Mouse (Mus musculus) heart, embryonic 12.5 days (tissue): ENCODE measurements around the gene 1700109H08Rik. TPM values are rescaled to one million over a fixed set of nuclear protein-coding genes. Genes with fewer than 3 reads are reported as not detected.
"Not testable (repeated sequence)": the region's sequence is repeated elsewhere in the genome, so short reads cannot be mapped to it uniquely, and the experiment has no call there.

Source experiments
- ATAC-seq: fragments of 200-750 bp; cut with Nextera tagmentation; 2 replicates; pipeline ENCODE4 v1.8.0; 2017; ENCODE audit warnings: moderate TSS enrichment, moderate library complexity; ENCODE audit not compliant: insufficient number of reproducible peaks, low FRiP score
- H3K27ac ChIP-seq: fragments of 300-500 bp; sonication (generic); 2 replicates; pipeline ENCODE4 v1.5.1; 2016; ENCODE audit warnings: mild to moderate bottlenecking, moderate library complexity; ENCODE audit not compliant: poor library complexity, severe bottlenecking
- H3K27me3 ChIP-seq: fragments of 300-500 bp; sonication (generic); replicated peaks from 2 replicates; pipeline ENCODE4 v1.6.1; 2016; ENCODE audit warnings: mild to moderate bottlenecking, moderate library complexity
- H3K36me3 ChIP-seq: fragments of 300-500 bp; sonication (generic); 2 replicates; pipeline ENCODE4 v1.6.1; 2016; ENCODE audit warnings: mild to moderate bottlenecking, moderate library complexity
- H3K4me1 ChIP-seq: fragments of 300-500 bp; sonication (generic); replicated peaks from 2 replicates; pipeline ENCODE4 v1.6.1; 2016; ENCODE audit warnings: mild to moderate bottlenecking
- H3K4me2 ChIP-seq: fragments of 300-500 bp; sonication (generic); 2 replicates; pipeline ENCODE4 v1.6.1; 2016; ENCODE audit warnings: mild to moderate bottlenecking, moderate library complexity
- H3K4me3 ChIP-seq: fragments of 300-500 bp; sonication (generic); 2 replicates; pipeline ENCODE4 v1.5.1; 2016; ENCODE audit warnings: mild to moderate bottlenecking
- H3K9ac ChIP-seq: fragments of 300-500 bp; sonication (generic); 2 replicates; pipeline ENCODE4 v1.6.1; 2016; ENCODE audit warnings: mild to moderate bottlenecking, moderate library complexity
- H3K9me3 ChIP-seq: fragments of 300-500 bp; sonication (generic); replicated peaks from 2 replicates; pipeline ENCODE4 v1.6.1; 2016; ENCODE audit warnings: mild to moderate bottlenecking, moderate library complexity
- WGBS: fragments of 180-500 bp; shearing (Covaris S2); methylation state at CpG from one replicate; pipeline ENCODE4 v1.1.7; 2016; 5-methylcytosine and 5-hydroxymethylcytosine counted together
- polyA plus RNA-seq: library from polyadenylated mRNA; unstranded; fragments of >200 nt; fragmentation: Nextera tagmentation; extraction: Ambion mirVana; gene quantifications from 2 replicates; pipeline ENCODE4 v1.2.1, GENCODE M21; 2016

1700109H08Rik gene
- polyA plus RNA-seq, 1 experiment from 2014 or later, result 1.9 TPM

DNA sequence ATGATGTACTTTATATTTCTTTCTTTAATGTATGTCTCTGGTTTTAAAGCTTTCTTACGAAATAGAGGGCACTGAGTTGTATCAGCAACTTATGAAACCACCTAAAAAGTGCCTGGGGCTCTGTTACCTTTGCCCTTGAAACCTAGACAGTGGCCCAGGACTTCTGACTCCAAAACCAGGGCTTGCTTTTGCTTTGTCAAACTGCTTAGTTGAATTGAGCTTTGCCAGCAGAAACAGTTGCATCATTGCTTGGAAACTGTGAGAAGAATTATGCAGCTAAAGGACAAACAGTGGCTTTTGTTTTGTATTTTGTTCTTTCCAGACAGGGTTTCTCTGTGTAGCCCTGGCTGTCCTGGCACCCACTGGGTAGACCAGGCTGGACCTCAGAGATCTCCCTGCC lies 28.9 kb downstream of the 1700109H08Rik start:
- H3K4me3 ChIP-seq, result no peak overlapping the region
- no peak overlapping the region for H3K9ac ChIP-seq
- no peak overlapping the region for H3K4me2 ChIP-seq
- no peaks in the 10 kb centered on the region for H3K27me3 ChIP-seq
- whole genome bisulfite sequencing, result 64% methylated on average over 1 of the region's 1 CpGs
- H3K36me3 ChIP-seq, result peaks cover 12% of the 10 kb centered on the region
- H3K4me1 ChIP-seq, result peaks cover 7% of the 10 kb centered on the region
- H3K9me3 ChIP-seq, result no peaks in the 10 kb centered on the region
- no peak for ATAC-seq
- H3K27ac ChIP-seq, result no peak overlapping the region

DNA sequence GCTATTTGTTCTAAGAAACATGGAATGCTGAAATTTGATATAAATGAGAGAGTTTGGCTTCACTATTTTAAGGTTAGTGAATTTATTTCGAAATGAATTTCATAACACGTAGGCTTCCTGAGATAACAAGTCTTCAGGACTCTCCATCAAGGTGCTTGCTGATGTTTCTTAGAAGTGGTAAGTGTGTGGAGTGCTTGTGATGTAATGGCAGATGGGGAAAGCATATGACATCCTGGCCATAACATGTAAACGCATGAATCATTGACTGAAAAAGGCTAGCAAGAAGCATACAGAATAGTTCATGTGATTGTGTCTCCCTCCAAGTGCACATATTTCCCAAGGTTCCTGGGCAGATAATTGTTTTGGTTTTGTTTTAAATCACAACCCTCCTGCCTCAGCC lies 29.4 kb downstream of the 1700109H08Rik start:
- Histone ChIP-seq H3K9ac (no peak overlapping the region), H3K27me3 (no peaks in the 10 kb centered on the region), H3K4me3 (no peak overlapping the region), H3K36me3 (peaks cover 17% of the 10 kb centered on the region), H3K27ac (no peak overlapping the region), H3K4me2 (no peak overlapping the region), H3K9me3 (no peaks in the 10 kb centered on the region), H3K4me1 (peaks cover 5% of the 10 kb centered on the region)
- WGBS, result 85% methylated on average over 3 of the region's 3 CpGs
- ATAC-seq, result no peak

DNA sequence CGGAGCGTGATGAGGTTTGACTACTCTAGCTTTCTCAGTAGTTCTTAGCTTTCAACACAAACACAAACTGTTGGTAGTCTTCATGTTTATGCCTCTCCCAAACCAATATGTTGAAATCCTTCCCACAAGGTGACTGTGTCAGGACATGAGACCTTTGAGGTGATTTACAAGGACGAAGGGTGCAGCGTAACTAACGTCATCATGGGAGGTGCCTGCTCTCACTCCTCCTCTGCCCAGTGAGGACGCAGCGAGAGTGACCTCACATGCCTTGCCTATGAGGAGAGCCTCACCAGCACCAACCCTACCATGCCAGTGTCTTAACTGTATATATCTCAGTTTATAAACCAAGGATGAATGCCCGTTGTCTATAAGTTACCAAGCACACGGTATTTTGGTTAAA lies 35.7 kb downstream of the 1700109H08Rik start:
- ATAC-seq, result no peak
- 91% methylated on average over 9 of the region's 9 CpGs for WGBS
- no peak overlapping the region for H3K27ac ChIP-seq
- H3K36me3 ChIP-seq, result peaks cover 48% of the 10 kb centered on the region
- H3K4me2 ChIP-seq, result no peak overlapping the region
- H3K4me1 ChIP-seq, result no peaks in the 10 kb centered on the region
- no peaks in the 10 kb centered on the region for H3K27me3 ChIP-seq
- no peaks in the 10 kb centered on the region for H3K9me3 ChIP-seq
- H3K4me3 ChIP-seq, result no peak overlapping the region
- no peak overlapping the region for H3K9ac ChIP-seq

DNA sequence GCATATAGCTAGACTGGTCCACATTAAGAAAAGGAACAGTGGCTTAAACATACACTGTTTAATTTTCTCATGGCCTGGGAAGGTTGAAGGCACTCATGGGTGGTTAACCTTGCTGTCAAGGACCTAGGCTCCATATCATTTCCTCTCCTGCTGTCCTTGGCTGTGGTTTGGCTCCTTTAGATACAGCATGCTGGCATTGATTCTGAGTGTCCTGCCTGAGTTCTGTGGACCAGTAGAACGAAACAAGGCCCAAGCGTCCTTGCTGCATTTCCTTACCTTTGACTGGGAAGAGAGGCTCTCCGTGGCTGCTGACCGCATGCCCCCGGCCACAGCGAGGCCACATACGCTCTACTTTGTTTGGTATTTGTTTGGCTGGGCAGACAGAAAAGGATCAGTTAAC lies 37.9 kb downstream of the 1700109H08Rik start:
- Histone ChIP-seq H3K9ac (no peak overlapping the region), H3K4me3 (no peak overlapping the region), H3K4me1 (no peaks in the 10 kb centered on the region), H3K27me3 (no peaks in the 10 kb centered on the region), H3K4me2 (no peak overlapping the region), H3K27ac (no peak overlapping the region), H3K9me3 (no peaks in the 10 kb centered on the region), H3K36me3 (peaks cover 53% of the 10 kb centered on the region)
- WGBS, result 91% methylated on average over 7 of the region's 7 CpGs
- ATAC-seq, result no peak

DNA sequence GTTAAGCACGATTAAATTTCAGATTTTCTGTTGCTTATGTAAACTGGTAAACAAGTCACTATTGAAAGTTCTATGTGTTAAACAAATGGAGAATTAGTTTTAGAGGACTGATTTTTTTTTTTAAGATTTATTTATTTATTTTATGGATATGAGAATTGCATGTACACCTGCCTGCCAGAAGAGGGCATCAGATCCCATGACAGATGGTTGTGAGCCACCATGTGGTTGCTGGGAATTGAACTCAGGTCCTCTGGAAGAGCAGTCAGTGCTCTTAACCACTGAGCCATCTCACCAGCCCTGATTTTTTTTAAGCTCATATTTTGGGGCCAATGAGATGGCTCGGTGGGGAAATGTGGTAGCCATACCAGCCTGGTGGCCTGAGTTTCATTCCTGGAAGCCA lies 40.5 kb downstream of the 1700109H08Rik start:
- H3K4me3 ChIP-seq, H3K27ac ChIP-seq, H3K27me3 ChIP-seq, H3K4me2 ChIP-seq, H3K9ac ChIP-seq, H3K4me1 ChIP-seq, ATAC-seq, H3K9me3 ChIP-seq: not testable (repeated sequence)
- H3K36me3 ChIP-seq, result peaks cover 52% of the 10 kb centered on the region
- WGBS, result 88% methylated on average over 2 of the region's 2 CpGs

DNA sequence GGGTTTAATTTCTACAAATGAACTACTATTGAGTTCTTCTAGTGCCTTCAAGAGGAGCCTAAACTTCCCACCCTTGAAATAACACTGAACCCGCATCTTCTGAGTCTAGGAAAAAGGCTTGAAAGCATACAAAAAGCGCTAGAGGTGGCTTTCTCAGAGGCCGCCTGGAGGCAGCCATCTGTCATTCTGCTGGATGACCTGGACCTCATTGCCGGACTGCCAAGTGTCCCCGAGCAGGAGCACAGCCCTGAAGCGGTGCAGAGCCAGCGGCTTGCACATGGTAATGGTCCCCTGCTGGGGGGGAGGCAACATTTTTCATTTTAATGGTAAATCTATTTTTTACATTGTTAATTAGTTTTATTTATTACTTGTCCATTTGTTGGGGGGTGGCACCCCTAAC lies 49.1 kb downstream of the 1700109H08Rik start:
- Histone ChIP-seq H3K4me2 (no peak overlapping the region), H3K4me1 (no peaks in the 10 kb centered on the region), H3K9ac (no peak overlapping the region), H3K27me3 (no peaks in the 10 kb centered on the region), H3K4me3 (no peak overlapping the region), H3K9me3 (0 out of 2 replicates have a peak, but pooled peaks cover 2% of the 10 kb centered on the region), H3K36me3 (peaks cover 50% of the 10 kb centered on the region), H3K27ac (no peak overlapping the region)
- 85% methylated on average over 7 of the region's 7 CpGs for WGBS
- ATAC-seq, result no peak

DNA sequence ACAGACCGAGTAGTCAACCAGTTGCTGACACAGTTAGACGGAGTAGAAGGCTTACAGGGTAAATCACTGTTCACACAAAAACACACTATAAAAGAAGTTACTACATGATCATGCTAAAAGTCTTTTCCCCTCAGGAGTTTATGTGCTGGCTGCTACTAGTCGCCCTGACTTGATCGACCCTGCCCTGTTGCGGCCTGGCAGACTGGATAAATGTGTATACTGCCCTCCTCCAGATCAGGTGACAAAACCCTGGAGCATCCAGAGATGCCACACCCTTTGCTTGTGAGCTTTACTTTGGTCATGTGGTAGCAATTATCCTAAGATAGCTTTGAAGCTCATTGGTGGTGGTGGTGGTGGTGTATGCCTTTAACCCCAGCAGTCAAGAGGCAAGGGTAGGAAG lies 58.7 kb downstream of the 1700109H08Rik start:
- 86% methylated on average over 5 of the region's 5 CpGs for WGBS
- H3K36me3 ChIP-seq, result peaks cover 47% of the 10 kb centered on the region

DNA sequence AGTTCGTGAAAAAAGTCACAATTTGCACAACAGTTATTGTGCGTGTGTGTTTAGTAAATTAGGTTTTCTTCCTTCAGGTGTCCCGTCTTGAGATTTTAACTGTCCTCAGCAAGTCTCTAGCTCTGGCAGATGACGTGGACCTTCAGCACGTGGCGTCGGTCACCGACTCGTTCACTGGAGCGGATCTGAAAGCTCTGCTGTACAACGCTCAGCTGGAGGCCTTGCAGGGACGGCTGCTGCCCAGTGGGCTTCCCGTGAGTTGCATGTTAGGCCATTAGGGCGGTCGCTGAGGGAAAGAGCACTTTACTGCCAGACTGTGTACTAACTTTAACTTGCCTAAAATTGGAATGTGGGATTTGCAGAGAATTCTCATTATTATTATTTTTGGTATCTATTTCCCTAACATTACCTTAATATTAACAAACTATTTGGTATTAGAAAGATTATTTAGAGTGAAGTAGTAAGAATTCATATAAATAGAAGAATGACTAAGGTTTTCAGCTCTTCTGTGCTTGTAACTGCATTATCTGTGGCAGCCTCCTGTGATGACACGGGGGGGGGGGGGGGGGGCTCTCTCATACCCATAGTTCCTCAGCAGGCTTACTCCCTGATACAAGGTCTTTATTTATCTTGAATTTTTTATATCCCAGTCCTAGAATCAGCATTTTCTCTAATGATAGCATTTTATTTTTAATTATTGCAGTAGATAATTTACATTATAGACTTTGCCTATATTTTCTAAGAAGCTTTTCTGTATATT lies 60.3 kb downstream of the 1700109H08Rik start:
- Histone ChIP-seq H3K4me1 (0 out of 2 replicates have a peak, but pooled peaks cover 5% of the 10 kb centered on the region), H3K36me3 (peaks cover 40% of the 10 kb centered on the region), H3K4me3 (no peak overlapping the region), H3K9me3 (no peaks in the 10 kb centered on the region), H3K9ac (no peak overlapping the region), H3K4me2 (no peak overlapping the region), H3K27me3 (no peaks in the 10 kb centered on the region), H3K27ac (no peak overlapping the region)
- 63% methylated on average over 16 of the region's 16 CpGs for WGBS
- ATAC-seq, result no peak

More for the DNA sequence above, 58.7 kb downstream of the 1700109H08Rik start:
- Histone ChIP-seq H3K4me1 (0 out of 2 replicates have a peak, but pooled peaks cover 5% of the 10 kb centered on the region), H3K4me3 (no peak overlapping the region), H3K9ac (no peak overlapping the region), H3K4me2 (no peak overlapping the region), H3K27me3 (no peaks in the 10 kb centered on the region), H3K27ac (no peak overlapping the region), H3K9me3 (no peaks in the 10 kb centered on the region)
- no peak for ATAC-seq

DNA sequence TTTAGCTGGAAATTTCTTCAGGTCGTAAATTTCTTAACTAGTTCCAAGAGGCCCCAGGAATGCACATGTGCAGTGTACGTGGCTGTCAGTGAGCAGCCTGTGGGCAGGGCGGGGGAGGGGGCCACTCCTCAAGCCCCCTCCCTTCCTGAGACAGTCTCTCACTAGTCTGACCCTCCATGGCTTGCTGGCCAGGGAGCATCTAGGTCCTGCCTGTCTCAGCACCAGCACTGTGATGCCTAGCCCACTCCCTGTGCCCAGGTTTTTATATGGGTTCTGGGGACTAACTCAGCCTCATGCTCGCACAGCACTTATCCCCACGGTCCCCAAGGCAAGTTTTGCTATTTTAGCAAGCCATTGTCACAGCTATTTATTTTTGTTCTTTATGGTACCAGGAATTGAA lies 60.9 kb downstream of the 1700109H08Rik start:
- Histone ChIP-seq H3K9me3 (no peaks in the 10 kb centered on the region), H3K27me3 (no peaks in the 10 kb centered on the region), H3K4me2 (no peak overlapping the region), H3K27ac (no peak overlapping the region), H3K36me3 (peaks cover 36% of the 10 kb centered on the region), H3K9ac (no peak overlapping the region), H3K4me3 (no peak overlapping the region), H3K4me1 (0 out of 2 replicates have a peak, but pooled peaks cover 5% of the 10 kb centered on the region)
- 61% methylated on average over 5 of the region's 5 CpGs for WGBS
- ATAC-seq, result 0 out of 2 replicates have a peak, but pooled peaks have one; percentile 9

DNA sequence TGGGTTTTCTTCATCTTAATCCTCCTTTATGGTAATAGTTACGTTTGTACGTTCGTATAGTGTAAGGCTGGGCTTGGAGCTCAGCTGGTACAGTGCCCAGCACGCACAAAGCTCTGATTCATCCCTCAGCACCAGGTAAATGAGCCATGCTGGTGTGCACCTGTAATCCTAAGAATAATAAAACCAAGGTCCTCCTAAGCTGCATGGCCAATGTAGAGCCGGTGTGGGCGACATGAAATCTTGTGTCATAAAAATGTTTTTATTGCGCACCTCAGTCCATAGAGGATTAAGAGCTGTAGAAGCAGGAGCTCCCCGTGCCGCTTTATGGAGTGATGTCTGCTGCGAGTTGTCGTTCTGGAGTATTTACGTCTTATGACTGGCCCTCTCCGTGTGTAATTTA lies 61.9 kb downstream of the 1700109H08Rik start:
- Histone ChIP-seq H3K36me3 (peaks cover 39% of the 10 kb centered on the region), H3K27ac (no peak overlapping the region), H3K9me3 (no peaks in the 10 kb centered on the region), H3K4me1 (0 out of 2 replicates have a peak, but pooled peaks cover 5% of the 10 kb centered on the region), H3K27me3 (no peaks in the 10 kb centered on the region), H3K4me2 (no peak overlapping the region), H3K4me3 (no peak overlapping the region), H3K9ac (no peak overlapping the region)
- 93% methylated on average over 13 of the region's 13 CpGs for WGBS
- no peak for ATAC-seq

DNA sequence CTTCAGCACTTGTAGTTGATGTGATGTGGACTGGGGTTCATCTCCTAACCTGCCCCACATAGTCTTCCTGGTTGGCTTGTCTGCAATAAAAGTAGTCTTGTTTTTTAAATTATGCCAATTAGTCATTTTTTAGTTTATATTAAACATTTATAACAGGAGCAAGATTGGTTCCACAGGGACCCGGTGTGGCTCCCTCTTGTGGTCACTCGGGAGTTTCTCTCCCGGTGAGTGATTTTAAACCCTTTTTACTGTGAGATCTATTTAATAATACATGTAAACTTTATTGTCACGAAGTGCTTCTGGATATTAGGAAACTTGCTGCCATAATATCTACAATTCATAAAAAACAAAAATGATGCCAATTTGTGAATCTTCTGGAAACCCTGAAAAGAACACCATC lies 62.6 kb downstream of the 1700109H08Rik start:
- peaks cover 38% of the 10 kb centered on the region for H3K36me3 ChIP-seq
- H3K9ac ChIP-seq, result no peak overlapping the region
- 0 out of 2 replicates have a peak, but pooled peaks cover 5% of the 10 kb centered on the region for H3K4me1 ChIP-seq
- no peak overlapping the region for H3K4me3 ChIP-seq
- WGBS, result 70% methylated on average over 4 of the region's 4 CpGs
- H3K27ac ChIP-seq, result no peak overlapping the region
- no peak overlapping the region for H3K4me2 ChIP-seq
- ATAC-seq, result no peak
- no peaks in the 10 kb centered on the region for H3K27me3 ChIP-seq
- no peaks in the 10 kb centered on the region for H3K9me3 ChIP-seq
